Mouse (Mus musculus): ENCODE measurements around the gene Pex26. TPM values are rescaled to one million over a fixed set of nuclear protein-coding genes. Genes with fewer than 3 reads are reported as not detected.

Gene Pex26
- polyA plus RNA-seq, 1 experiment = 13.5 TPM

DNA sequence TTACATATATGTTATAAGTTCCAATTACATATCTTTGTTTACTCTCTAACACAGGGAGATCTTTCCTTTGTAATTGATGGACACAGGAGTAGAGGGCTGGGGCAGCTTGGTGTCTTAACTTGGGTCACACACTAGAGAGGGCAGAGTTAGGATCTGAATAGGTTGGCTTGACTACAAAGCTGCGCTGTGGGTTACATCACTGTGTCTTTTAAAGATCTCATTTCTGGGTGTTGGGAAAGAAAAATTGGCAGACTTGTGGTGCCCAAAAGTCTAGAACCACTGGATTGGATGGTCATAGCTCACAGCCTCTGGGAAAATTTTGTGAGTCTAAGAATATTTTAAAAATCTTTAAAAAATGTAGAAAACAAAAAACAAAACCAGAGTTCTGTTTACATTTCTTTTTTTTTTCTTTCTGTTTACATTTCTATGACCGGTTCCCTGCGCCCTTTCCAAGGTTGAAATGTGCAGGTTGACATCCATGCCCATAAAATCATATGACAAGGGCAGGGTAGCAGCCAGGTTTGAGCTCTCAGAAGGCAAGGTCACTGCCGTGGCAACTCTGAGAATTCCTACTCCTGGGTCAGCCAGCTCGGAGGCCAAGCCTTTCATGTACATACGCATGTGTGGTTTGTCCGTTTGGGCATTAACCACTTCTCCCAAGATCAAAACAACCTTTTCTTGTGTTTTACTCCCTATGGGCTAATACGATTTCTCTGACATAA is 38.6 kb downstream of the Pex26 start:
- DNase-seq = no peak
- WGBS = 73% methylated on average over 8 of the region's 8 CpGs
- no peak for TF ChIP-seq CTCF (IDR thresholded peaks at IDR 0.05; ENCODE audit: insufficient read depth, low read length)
- TF ChIP-seq POLR2A (IDR thresholded peaks at IDR 0.05; ENCODE audit: borderline replicate concordance, extremely low read depth, low read depth, low read length) = no peak
- Histone ChIP-seq H3K4me3 (replicated peaks; ENCODE audit: extremely low read depth, low read depth, low read length) (no peak overlapping the region), H3K4me1 (ENCODE audit: control insufficient read depth, insufficient read depth, low read length) (peaks cover 3% of the 10 kb centered on the region; the same call in 1 of the 2 replicates)

DNA sequence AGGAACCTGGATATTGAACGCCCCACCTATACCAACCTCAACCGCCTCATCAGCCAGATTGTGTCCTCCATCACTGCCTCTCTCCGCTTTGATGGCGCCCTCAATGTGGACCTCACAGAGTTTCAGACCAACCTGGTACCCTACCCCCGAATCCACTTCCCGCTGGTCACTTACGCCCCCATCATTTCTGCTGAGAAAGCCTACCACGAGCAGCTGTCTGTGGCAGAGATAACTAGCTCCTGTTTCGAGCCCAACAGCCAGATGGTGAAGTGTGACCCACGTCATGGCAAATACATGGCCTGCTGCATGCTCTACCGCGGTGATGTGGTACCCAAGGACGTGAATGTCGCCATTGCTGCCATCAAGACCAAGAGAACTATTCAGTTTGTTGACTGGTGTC is 39.5 kb downstream of the Pex26 start:
- peaks cover 3% of the 10 kb centered on the region; the same call in 1 of the 2 replicates for H3K4me1 ChIP-seq (ENCODE audit: control insufficient read depth, insufficient read depth, low read length)
- WGBS = 97% methylated on average over 14 of the region's 14 CpGs
- H3K4me3 ChIP-seq (replicated peaks; ENCODE audit: extremely low read depth, low read depth, low read length) = no peak overlapping the region
- no peak for TF ChIP-seq POLR2A (IDR thresholded peaks at IDR 0.05; ENCODE audit: borderline replicate concordance, extremely low read depth, low read depth, low read length)
- no peak for TF ChIP-seq CTCF (IDR thresholded peaks at IDR 0.05; ENCODE audit: insufficient read depth, low read length)
- DNase-seq = no peak

DNA sequence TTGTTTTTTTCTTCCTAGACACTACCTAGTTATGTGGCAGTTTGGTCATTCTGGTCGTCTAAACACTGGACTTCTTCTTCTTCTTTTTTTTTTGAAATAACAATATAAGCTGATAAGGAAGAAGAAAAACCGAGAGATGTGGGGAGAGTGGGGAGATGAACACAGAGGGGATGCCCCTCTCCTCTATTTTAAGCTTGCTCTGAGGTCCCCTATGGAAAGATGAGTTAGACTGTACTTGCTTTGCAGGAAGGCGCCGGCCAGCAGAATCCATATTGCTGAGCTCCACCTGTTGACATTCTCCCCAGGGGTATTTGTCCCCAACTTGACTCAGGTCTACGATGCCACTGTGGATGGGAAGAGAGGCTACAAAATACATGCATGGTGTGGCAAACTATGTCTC is 40.6 kb downstream of the Pex26 start:
- Histone ChIP-seq H3K4me3 (replicated peaks; ENCODE audit: extremely low read depth, low read depth, low read length) (no peak overlapping the region), H3K4me1 (ENCODE audit: control insufficient read depth, insufficient read depth, low read length) (peaks cover 3% of the 10 kb centered on the region; the same call in 1 of the 2 replicates)
- DNase-seq = no peak
- WGBS = 70% methylated on average over 5 of the region's 5 CpGs
- no peak for TF ChIP-seq CTCF (IDR thresholded peaks at IDR 0.05; ENCODE audit: insufficient read depth, low read length)
- no peak for TF ChIP-seq POLR2A (IDR thresholded peaks at IDR 0.05; ENCODE audit: borderline replicate concordance, extremely low read depth, low read depth, low read length)

DNA sequence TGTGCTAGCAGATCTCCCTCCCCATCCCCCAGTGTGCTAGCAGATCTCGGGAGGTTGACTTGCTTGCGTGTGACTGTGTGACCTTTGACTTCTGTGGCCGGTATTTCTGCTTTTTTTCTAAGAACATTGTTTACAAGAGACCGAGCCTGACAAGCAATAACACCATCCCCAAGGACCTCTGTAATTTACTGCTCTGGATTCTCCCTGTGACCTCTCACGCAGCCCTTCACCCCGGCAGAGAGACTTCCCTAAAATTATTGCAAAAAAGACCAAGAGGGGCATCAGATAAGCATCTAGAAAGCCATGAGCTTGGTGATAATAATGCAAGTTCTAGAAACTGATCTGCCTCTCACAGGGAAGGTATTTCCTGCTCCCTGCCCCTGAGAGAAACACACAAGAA is 41.5 kb downstream of the Pex26 start:
- TF ChIP-seq CTCF (IDR thresholded peaks at IDR 0.05; ENCODE audit: insufficient read depth, low read length) (no peak), POLR2A (IDR thresholded peaks at IDR 0.05; ENCODE audit: borderline replicate concordance, extremely low read depth, low read depth, low read length) (no peak)
- Histone ChIP-seq H3K4me1 (ENCODE audit: control insufficient read depth, insufficient read depth, low read length) (peaks cover 3% of the 10 kb centered on the region; the same call in 1 of the 2 replicates), H3K4me3 (replicated peaks; ENCODE audit: extremely low read depth, low read depth, low read length) (no peak overlapping the region)
- DNase-seq = no peak
- 37% methylated on average over 6 of the region's 6 CpGs for WGBS

DNA sequence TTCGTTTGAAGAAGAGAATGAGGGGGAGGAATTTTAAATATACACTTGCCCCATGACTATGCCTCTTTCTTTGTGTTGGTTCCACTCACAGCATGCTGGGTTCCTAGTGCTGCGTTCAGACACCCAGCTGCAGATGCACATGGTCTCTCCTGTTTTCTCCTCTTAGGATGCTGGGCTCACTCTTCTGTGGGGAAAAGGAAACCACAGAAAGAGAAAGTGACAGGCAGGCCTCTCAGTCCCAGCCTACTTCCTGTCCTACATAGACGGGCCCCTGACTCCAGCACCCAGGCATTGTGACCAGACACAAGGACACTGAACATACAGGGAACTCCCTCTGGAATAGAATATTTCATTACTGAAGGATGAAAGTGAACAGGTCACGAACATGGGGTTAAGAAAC is 42.6 kb downstream of the Pex26 start:
- WGBS = 44% methylated on average over 4 of the region's 4 CpGs

DNA sequence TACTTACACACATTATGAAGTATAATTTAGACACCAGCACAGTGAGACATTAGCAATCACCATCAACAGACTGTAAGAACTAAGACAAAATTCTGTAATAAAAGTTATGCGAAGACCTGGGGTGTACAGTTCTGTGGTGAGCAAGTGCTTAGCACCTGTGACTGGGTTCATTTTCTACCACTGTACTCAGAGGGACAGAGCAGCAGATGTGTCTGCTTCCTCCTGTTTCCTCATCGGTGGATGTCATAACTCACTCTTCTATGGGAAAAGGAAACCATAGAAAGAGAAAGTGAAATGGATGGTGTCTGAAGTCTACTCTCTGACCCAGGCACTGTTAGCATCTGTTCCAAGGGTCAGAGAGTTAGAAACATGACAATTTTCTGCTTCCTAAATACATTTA is 43.3 kb downstream of the Pex26 start:
- WGBS = 54% methylated on average over 2 of the region's 2 CpGs
- TF ChIP-seq CTCF (IDR thresholded peaks at IDR 0.05; ENCODE audit: insufficient read depth, low read length) (no peak), POLR2A (IDR thresholded peaks at IDR 0.05; ENCODE audit: borderline replicate concordance, extremely low read depth, low read depth, low read length) (no peak)
- H3K4me3 ChIP-seq (replicated peaks; ENCODE audit: extremely low read depth, low read depth, low read length) = no peak overlapping the region
- peaks cover 3% of the 10 kb centered on the region; the same call in 1 of the 2 replicates for H3K4me1 ChIP-seq (ENCODE audit: control insufficient read depth, insufficient read depth, low read length)
- DNase-seq = no peak

More for the DNA sequence above, 42.6 kb downstream of the Pex26 start:
- TF ChIP-seq CTCF (IDR thresholded peaks at IDR 0.05; ENCODE audit: insufficient read depth, low read length) = no peak
- TF ChIP-seq POLR2A (IDR thresholded peaks at IDR 0.05; ENCODE audit: borderline replicate concordance, extremely low read depth, low read depth, low read length) = no peak
- no peak for DNase-seq
- H3K4me1 ChIP-seq (ENCODE audit: control insufficient read depth, insufficient read depth, low read length) = peaks cover 3% of the 10 kb centered on the region; the same call in 1 of the 2 replicates
- H3K4me3 ChIP-seq (replicated peaks; ENCODE audit: extremely low read depth, low read depth, low read length) = no peak overlapping the region

DNA sequence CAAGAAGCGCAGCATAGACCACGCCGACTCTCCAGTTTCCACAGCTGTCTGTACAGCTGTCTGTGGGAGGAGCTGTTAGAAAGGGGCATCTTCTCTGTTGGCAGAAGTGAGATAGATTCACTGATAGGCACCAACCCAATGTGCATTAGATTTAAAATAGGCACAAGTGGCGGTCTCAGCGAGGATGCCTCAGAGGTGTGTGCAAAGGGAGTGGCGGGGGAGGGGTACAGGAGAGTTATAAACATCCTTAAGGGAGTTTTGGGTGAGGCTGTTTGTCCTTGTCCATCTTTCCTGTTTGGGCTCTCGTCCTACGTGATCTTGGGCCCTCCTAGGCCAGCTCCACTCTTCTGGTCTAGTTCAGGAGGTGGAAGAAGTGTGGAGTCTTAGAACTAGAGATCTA is 45.0 kb downstream of the Pex26 start:
- DNase-seq = no peak
- Histone ChIP-seq H3K4me3 (replicated peaks; ENCODE audit: extremely low read depth, low read depth, low read length) (no peak overlapping the region), H3K4me1 (ENCODE audit: control insufficient read depth, insufficient read depth, low read length) (peaks cover 3% of the 10 kb centered on the region; the same call in 1 of the 2 replicates)
- 52% methylated on average over 8 of the region's 8 CpGs for WGBS
- no peak for TF ChIP-seq CTCF (IDR thresholded peaks at IDR 0.05; ENCODE audit: insufficient read depth, low read length)

DNA sequence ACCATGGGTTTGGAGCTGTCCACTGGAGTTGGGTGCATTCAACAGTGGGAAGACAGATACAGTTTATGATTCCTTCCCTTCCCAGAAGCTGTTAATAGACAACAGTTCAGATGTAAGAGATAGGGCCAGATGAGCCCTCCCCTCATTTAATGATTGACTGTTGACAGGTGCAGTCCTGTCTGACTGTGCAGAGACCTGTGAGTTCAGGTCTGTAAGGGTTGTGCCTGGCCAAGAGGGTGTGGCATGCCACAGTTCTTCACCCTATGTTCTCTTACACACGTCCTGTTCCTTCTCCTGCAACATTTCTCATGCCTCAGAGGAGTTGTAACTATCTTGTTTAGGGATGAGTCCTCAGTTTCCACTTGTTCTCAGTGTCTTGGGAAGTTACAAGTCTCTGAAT is 49.2 kb downstream of the Pex26 start:
- 56% methylated on average over 1 of the region's 1 CpGs for WGBS
- DNase-seq = no peak
- no peak for TF ChIP-seq CTCF (IDR thresholded peaks at IDR 0.05; ENCODE audit: insufficient read depth, low read length)
- TF ChIP-seq POLR2A (IDR thresholded peaks at IDR 0.05; ENCODE audit: borderline replicate concordance, extremely low read depth, low read depth, low read length) = no peak
- H3K4me3 ChIP-seq (replicated peaks; ENCODE audit: extremely low read depth, low read depth, low read length) = no peak overlapping the region
- H3K4me1 ChIP-seq (ENCODE audit: control insufficient read depth, insufficient read depth, low read length) = no peaks in the 10 kb centered on the region

DNA sequence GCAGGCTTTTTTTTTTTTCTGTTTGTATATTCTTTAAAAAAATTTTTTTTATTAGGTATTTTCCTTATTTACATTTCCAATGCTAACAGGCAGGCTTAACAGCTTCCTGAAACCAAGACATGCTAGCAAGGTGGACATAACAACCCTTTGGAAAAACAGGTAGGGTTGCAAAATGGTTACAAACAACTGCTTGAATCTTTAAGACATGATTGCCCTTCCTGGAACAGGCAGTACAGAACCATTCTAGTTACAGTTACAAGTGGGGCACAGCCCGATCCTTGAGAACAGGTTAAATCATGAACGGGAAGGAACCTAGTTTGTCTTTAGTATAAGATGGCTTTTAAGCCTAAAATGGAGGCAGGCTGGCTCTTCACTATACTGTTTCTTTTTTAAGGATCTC is 52.9 kb downstream of the Pex26 start:
- Histone ChIP-seq H3K4me3 (replicated peaks; ENCODE audit: extremely low read depth, low read depth, low read length) (no peak overlapping the region), H3K4me1 (ENCODE audit: control insufficient read depth, insufficient read depth, low read length) (no peaks in the 10 kb centered on the region)
- no peak for TF ChIP-seq CTCF (IDR thresholded peaks at IDR 0.05; ENCODE audit: insufficient read depth, low read length)
- no peak for TF ChIP-seq POLR2A (IDR thresholded peaks at IDR 0.05; ENCODE audit: borderline replicate concordance, extremely low read depth, low read depth, low read length)
- no peak for DNase-seq
- WGBS = 67% methylated on average over 2 of the region's 2 CpGs

DNA sequence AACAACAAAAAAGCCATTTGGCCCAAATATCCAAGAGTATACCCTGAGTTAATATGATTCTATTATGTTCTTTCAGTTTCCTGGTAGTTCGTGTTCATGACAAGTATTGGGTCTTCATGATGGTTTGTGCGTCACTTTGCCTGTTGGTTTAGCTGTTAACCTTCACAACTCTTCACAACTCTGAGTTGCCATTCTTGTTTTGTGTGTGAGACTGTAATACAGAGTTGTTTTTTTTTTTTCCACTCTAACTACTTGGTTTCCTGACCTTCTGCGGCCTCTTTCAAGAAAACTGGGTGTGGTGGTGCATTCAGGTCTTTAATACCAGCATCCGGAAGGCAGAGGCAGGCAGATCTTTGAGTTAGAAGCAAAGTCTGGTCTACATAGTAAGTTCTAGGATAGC is 54.7 kb downstream of the Pex26 start:
- no peak for TF ChIP-seq POLR2A (IDR thresholded peaks at IDR 0.05; ENCODE audit: borderline replicate concordance, extremely low read depth, low read depth, low read length)
- no peak for TF ChIP-seq CTCF (IDR thresholded peaks at IDR 0.05; ENCODE audit: insufficient read depth, low read length)

More for the DNA sequence above, 54.7 kb downstream of the Pex26 start:
- DNase-seq = no peak
- no peaks in the 10 kb centered on the region for H3K4me1 ChIP-seq (ENCODE audit: control insufficient read depth, insufficient read depth, low read length)
- no peak overlapping the region for H3K4me3 ChIP-seq (replicated peaks; ENCODE audit: extremely low read depth, low read depth, low read length)
- WGBS = 89% methylated on average over 4 of the region's 4 CpGs

Data from lung, adult 2 months (tissue).